Comparison of ENCODE assay signal across 8 mouse cellular contexts in genomic region chr6:128234206-128234605, GRCm38 (mm10).
DNase-seq lines count a peak whose midpoint lies in the region; ATAC-seq and TF ChIP-seq lines count a peak whose summit lies in the region.

No protein-coding gene starts in this region.

- peak; percentile 60; the same call in 1 of the 2 replicates for ATAC-seq in cerebellum, adult (ENCODE audit: insufficient number of reproducible peaks, low FRiP score, low TSS enrichment)
- peak; percentile 79 for ATAC-seq in forebrain, embryonic 15.5 days (replicated peaks)
- ATAC-seq in inflammation-experienced regulatory T-cells, adult 6 months: no peak

- H3K9ac ChIP-seq in forebrain, embryonic 15.5 days (replicated peaks): no peak overlapping the region

- H3K27ac ChIP-seq in testis, adult 2 months (ENCODE audit: control insufficient read depth, insufficient read depth, low read depth, low read length): no peak overlapping the region
- H3K27ac ChIP-seq in forebrain, embryonic 15.5 days (replicated peaks): no peak overlapping the region

- no peak for TF ChIP-seq POLR2A in testis, adult 2 months (IDR thresholded peaks at IDR 0.05; ENCODE audit: control insufficient read depth, low read depth, low read length)

- 27% methylated on average over 5 of the region's 5 CpGs for WGBS in forebrain, embryonic 15.5 days

- H3K4me1 ChIP-seq in testis, adult 2 months (ENCODE audit: control insufficient read depth, insufficient read depth, low read length): peaks cover 2% of the 10 kb centered on the region; the same call in 1 of the 2 replicates
- no peaks in the 10 kb centered on the region for H3K4me1 ChIP-seq in forebrain, embryonic 15.5 days

- no peaks in the 10 kb centered on the region for H3K36me3 ChIP-seq in testis, adult 2 months (ENCODE audit: control insufficient read depth, insufficient read depth, low read length)
- no peaks in the 10 kb centered on the region for H3K36me3 ChIP-seq in forebrain, embryonic 15.5 days

- H3K27me3 ChIP-seq in testis, adult 2 months (ENCODE audit: control insufficient read depth, insufficient read depth, low read length): no peaks in the 10 kb centered on the region
- H3K27me3 ChIP-seq in forebrain, embryonic 15.5 days: no peaks in the 10 kb centered on the region

- no peak for DNase-seq in testis, postnatal 10 days (ENCODE audit: low spot score)
- peak; percentile 30 to 49 for DNase-seq in kidney, adult 8-10 months
- DNase-seq in lung, postnatal 25 days (ENCODE audit: low spot score): peak; percentile 42
- peak; percentile 30 for DNase-seq in skeletal muscle tissue, adult 2 months (ENCODE audit: low read depth, low spot score)

- no peaks in the 10 kb centered on the region for H3K9me3 ChIP-seq in forebrain, embryonic 15.5 days

- no peak overlapping the region for H3K4me3 ChIP-seq in testis, adult 2 months (ENCODE audit: control insufficient read depth, low read depth, low read length)
- no peak overlapping the region for H3K4me3 ChIP-seq in forebrain, embryonic 15.5 days

- TF ChIP-seq CTCF in testis, adult 2 months (IDR thresholded peaks at IDR 0.05; ENCODE audit: control insufficient read depth, insufficient read depth, insufficient replicate concordance, low read depth, low read length): peak; percentile 41; the same call in 1 of the 2 replicates

- no peak overlapping the region for H3K4me2 ChIP-seq in forebrain, embryonic 15.5 days (replicated peaks)
